Mouse (Mus musculus): ENCODE measurements around the gene Fcrl5.

GRCm38 (mm10) chr3:87508205-87508901 lies 72.8 kb downstream of the Fcrl5 start:
- TF ChIP-seq CTCF (IDR thresholded peaks at IDR 0.05; ENCODE audit: borderline replicate concordance, extremely low read depth, insufficient read depth, insufficient read length) (peak; percentile 83), POLR2A (IDR thresholded peaks at IDR 0.05; ENCODE audit: borderline replicate concordance, extremely low read depth, insufficient read depth, insufficient read length, poor library complexity, severe bottlenecking) (no peak)

Measured in brain, embryonic 14.5 days (tissue).